ENCODE assay signal across 8 mouse cellular contexts in genomic region chr7:34719599-34719998, GRCm38 (mm10).
DNase-seq lines count a peak whose midpoint lies in the region; ATAC-seq and TF ChIP-seq lines count a peak whose summit lies in the region.

No protein-coding gene starts in this region.

- peaks cover 17% of the 10 kb centered on the region for H3K4me1 ChIP-seq in hindbrain, embryonic 11.5 days (replicated peaks; ENCODE audit: control insufficient read depth, insufficient read depth, low read length)
- H3K4me1 ChIP-seq in hindbrain, embryonic 13.5 days (replicated peaks), result peaks cover 60% of the 10 kb centered on the region
- peaks cover 11 to 26% of the 10 kb centered on the region in 2 experiments for H3K4me1 ChIP-seq in ES-E14 (ENCODE audit: control insufficient read depth in 2 of 2, insufficient read depth in 2 of 2, low read length in 2 of 2, poor library complexity in 1 of 2)
- peaks cover 4% of the 10 kb centered on the region; the same call in 1 of the 2 replicates for H3K4me1 ChIP-seq in cerebellum, adult 2 months (ENCODE audit: control insufficient read depth, insufficient read depth, low read length)

- in situ Hi-C loops in ES-E14 (cut with MboI; ENCODE audit: low sequenced_read_pairs in 2 of 2, unreplicated experiment in 2 of 2), result no loop called here

- intact Hi-C loops in gastrocnemius, postnatal 14 days (cut with DNase I; ENCODE audit: low total_unique reads), result loop anchor here (2.0 kb wide), 1 partner anchor 43 kb away; no protein-coding TSS in a partner anchor

- no peak overlapping the region for H3K4me2 ChIP-seq in hindbrain, embryonic 11.5 days (replicated peaks; ENCODE audit: low read depth, low read length)
- no peak overlapping the region for H3K4me2 ChIP-seq in hindbrain, embryonic 13.5 days

- no peak overlapping the region for H3K9ac ChIP-seq in hindbrain, embryonic 11.5 days (ENCODE audit: low read depth, low read length)
- H3K9ac ChIP-seq in hindbrain, embryonic 13.5 days, result no peak overlapping the region
- H3K9ac ChIP-seq in ES-E14 (ENCODE audit: insufficient read depth, low read depth, low read length, poor library complexity, severe bottlenecking), result no peak overlapping the region

- H3K4me3 ChIP-seq in hindbrain, embryonic 11.5 days (ENCODE audit: low read depth, low read length), result no peak overlapping the region
- H3K4me3 ChIP-seq in hindbrain, embryonic 13.5 days, result no peak overlapping the region
- no peak overlapping the region for H3K4me3 ChIP-seq in ES-E14 (ENCODE audit: insufficient read depth in 1 of 2, low read depth in 1 of 2, low read length in 2 of 2, poor library complexity in 1 of 2, severe bottlenecking in 1 of 2)
- H3K4me3 ChIP-seq in cerebellum, adult 2 months (replicated peaks; ENCODE audit: insufficient read depth, low read depth, low read length), result no peak overlapping the region

- no peaks in the 10 kb centered on the region for H3K27me3 ChIP-seq in hindbrain, embryonic 11.5 days (ENCODE audit: control insufficient read depth, insufficient read depth, low read length)
- 0 out of 2 replicates have a peak, but pooled peaks cover 2% of the 10 kb centered on the region for H3K27me3 ChIP-seq in hindbrain, embryonic 13.5 days
- H3K27me3 ChIP-seq in cerebellum, adult 2 months (ENCODE audit: control insufficient read depth, insufficient read depth, low read length), result no peaks in the 10 kb centered on the region

- peak; percentile 83 for DNase-seq in hindbrain, embryonic 11.5 days (ENCODE audit: low spot score)
- DNase-seq in ES-E14 (ENCODE audit: low read depth, low spot score), result peak; percentile 68
- peak; percentile 32 to 38 for DNase-seq in cerebellum, adult 2 months
- DNase-seq in gastrocnemius, postnatal 14 days, result peak; percentile 69
- DNase-seq in layer of hippocampus, adult 8-10 months (ENCODE audit: low spot score in 2 of 2), result peak; percentile 47 to 67
- DNase-seq in mesoderm, embryonic 11.5 days (ENCODE audit: low read depth, low spot score), result peak; percentile 70
- DNase-seq in urinary bladder, postnatal 25 days (ENCODE audit: low spot score), result peak; percentile 50

- WGBS in hindbrain, embryonic 11.5 days, result 35% methylated on average over 5 of the region's 5 CpGs
- WGBS in hindbrain, embryonic 13.5 days, result 39% methylated on average over 5 of the region's 5 CpGs
- WGBS in cerebellum, adult 2 months, result 27% methylated on average over 5 of the region's 5 CpGs

- no peak overlapping the region for H3K27ac ChIP-seq in hindbrain, embryonic 11.5 days (ENCODE audit: low read depth, low read length)
- no peak overlapping the region for H3K27ac ChIP-seq in hindbrain, embryonic 13.5 days
- no peak overlapping the region for H3K27ac ChIP-seq in ES-E14 (ENCODE audit: insufficient read depth, low read depth, low read length, poor library complexity, severe bottlenecking)
- H3K27ac ChIP-seq in cerebellum, adult 2 months (ENCODE audit: insufficient read depth, low read length), result no peak overlapping the region

- peak; percentile 60 for TF ChIP-seq CTCF in cerebellum, adult 2 months (IDR thresholded peaks at IDR 0.05; ENCODE audit: borderline replicate concordance, insufficient read depth, low read depth, low read length)

- H3K9me3 ChIP-seq in hindbrain, embryonic 11.5 days (ENCODE audit: control insufficient read depth, low read length), result no peaks in the 10 kb centered on the region
- no peaks in the 10 kb centered on the region for H3K9me3 ChIP-seq in hindbrain, embryonic 13.5 days
- H3K9me3 ChIP-seq in ES-E14 (ENCODE audit: control insufficient read depth, insufficient read depth, low read depth, low read length), result no peaks in the 10 kb centered on the region

- no peak for TF ChIP-seq POLR2A in cerebellum, adult 2 months (IDR thresholded peaks at IDR 0.05; ENCODE audit: borderline replicate concordance, insufficient read depth, low read length)

- H3K36me3 ChIP-seq in hindbrain, embryonic 11.5 days (ENCODE audit: control insufficient read depth, insufficient read depth, low read length), result no peaks in the 10 kb centered on the region
- no peaks in the 10 kb centered on the region for H3K36me3 ChIP-seq in hindbrain, embryonic 13.5 days
- no peaks in the 10 kb centered on the region for H3K36me3 ChIP-seq in ES-E14 (ENCODE audit: control insufficient read depth, insufficient read depth, low read length, poor library complexity, severe bottlenecking)

- no peak for ATAC-seq in hindbrain, embryonic 11.5 days (ENCODE audit: low FRiP score)
- no peak for ATAC-seq in hindbrain, embryonic 13.5 days (ENCODE audit: low FRiP score)

TF ChIP-seq in ES-E14, 5 proteins besides CTCF, POLR2A, EP300 and RAD21:
- TF ChIP-seq CHD2 (IDR thresholded peaks at IDR 0.05; ENCODE audit: low read depth, low read length) (no peak), HCFC1 (IDR thresholded peaks at IDR 0.05; ENCODE audit: borderline replicate concordance, insufficient read depth, low read length) (no peak), MAFK (IDR thresholded peaks at IDR 0.05; ENCODE audit: insufficient read depth, low read depth, low read length) (no peak), ZNF384 (IDR thresholded peaks at IDR 0.05; ENCODE audit: low read depth, low read length) (no peak), ZC3H11A (IDR thresholded peaks at IDR 0.05; ENCODE audit: borderline replicate concordance, low read depth, low read length) (peak; percentile 62; the same call in 1 of the 2 replicates)
